Mouse (Mus musculus): Measurements from ENCODE around the gene Zbed3. TPM values are rescaled to one million over a fixed set of nuclear protein-coding genes. Genes with fewer than 3 reads are reported as not detected.
A peak's percentile ranks its signal among the peaks of the same experiment; 100 is the strongest.
"Not testable (repeated sequence)": the region's sequence is repeated elsewhere in the genome, so short reads cannot be mapped to it uniquely, and the experiment has no call there.

Zbed3 gene
- polyA plus RNA-seq, 1 experiment from 2014 or later: 84.1 TPM

- 81% methylated on average over 8 of the region's 8 CpGs for WGBS
- Histone ChIP-seq H3K4me2 (no peak overlapping the region), H3K27ac (no peak overlapping the region), H3K36me3 (peaks cover 41% of the 10 kb centered on the region), H3K9me3 (replicated peaks) (no peaks in the 10 kb centered on the region), H3K4me1 (no peaks in the 10 kb centered on the region), H3K27me3 (no peaks in the 10 kb centered on the region), H3K9ac (no peak overlapping the region), H3K4me3 (replicated peaks) (no peak overlapping the region)
- ATAC-seq (replicated peaks; ENCODE audit: low FRiP score): no peak
Measured at GRCm38 (mm10) chr13:95343470-95343869, 20.1 kb downstream of the Zbed3 start.

DNA sequence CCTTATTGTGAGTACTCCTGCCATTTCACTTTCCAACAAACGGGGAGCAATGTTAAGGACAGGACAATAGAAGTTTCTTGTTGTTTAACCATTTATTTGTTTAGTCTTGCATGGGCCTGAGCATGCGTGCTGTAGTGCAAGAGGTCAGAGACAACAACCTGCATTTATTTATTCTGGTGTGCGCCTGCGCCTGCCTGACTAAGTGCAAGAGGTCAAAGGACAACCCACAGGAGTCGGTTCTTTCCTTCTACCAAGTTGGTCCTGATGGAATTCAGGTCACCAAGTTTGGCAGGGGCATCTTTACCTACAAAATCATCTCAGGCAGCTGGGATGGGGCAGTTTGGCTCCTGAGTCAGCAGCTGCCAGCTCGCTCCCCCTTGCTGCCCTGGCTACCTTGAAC, 22.5 kb downstream of the Zbed3 start:
- WGBS: 77% methylated on average over 6 of the region's 6 CpGs

DNA sequence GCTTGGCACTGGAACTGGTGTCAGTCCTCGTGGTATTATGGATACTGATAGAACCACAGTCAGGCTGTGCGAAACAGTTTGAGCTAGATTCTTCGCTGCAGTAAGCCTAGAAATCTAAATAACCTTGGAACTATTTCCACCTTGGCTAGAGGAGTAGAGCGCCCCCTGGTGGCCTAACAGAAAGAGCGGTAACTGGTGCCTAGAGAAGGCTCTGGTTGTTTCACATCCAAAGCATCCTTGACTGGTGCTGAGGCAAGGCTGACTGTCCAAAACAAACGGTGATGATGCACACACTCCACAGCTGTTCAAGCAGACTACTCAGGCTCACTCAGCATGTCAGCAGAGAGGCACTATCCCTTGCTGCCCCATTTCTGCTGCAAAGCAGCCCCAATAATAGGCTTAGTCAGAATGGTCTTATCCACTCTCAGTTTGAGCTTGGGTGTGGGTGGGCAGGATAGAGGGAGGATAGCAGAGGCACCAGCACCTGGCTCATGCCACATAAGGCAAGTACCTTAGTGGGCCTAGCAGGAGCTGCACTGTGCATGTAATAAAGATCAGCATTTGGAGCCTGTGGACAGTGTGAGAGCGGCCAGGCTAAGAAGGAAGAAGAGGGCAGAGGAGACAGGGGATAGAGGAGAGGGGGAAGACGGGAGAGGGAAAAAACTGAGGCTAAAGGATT, 23.7 kb downstream of the Zbed3 start:
- WGBS: 28% methylated on average over 8 of the region's 8 CpGs
- ATAC-seq (replicated peaks; ENCODE audit: low FRiP score): peak; percentile 57; the same call in 1 of the 2 replicates
- H3K4me3 ChIP-seq (replicated peaks): no peak overlapping the region
- no peak overlapping the region for H3K9ac ChIP-seq
- no peak overlapping the region for H3K27ac ChIP-seq
- no peaks in the 10 kb centered on the region for H3K9me3 ChIP-seq (replicated peaks)
- H3K36me3 ChIP-seq: peaks cover 41% of the 10 kb centered on the region
- H3K4me1 ChIP-seq: no peaks in the 10 kb centered on the region
- H3K4me2 ChIP-seq: no peak overlapping the region
- H3K27me3 ChIP-seq: no peaks in the 10 kb centered on the region

More for the DNA sequence above, 22.5 kb downstream of the Zbed3 start:
- no peaks in the 10 kb centered on the region for H3K9me3 ChIP-seq (replicated peaks)
- no peaks in the 10 kb centered on the region for H3K4me1 ChIP-seq
- no peak overlapping the region for H3K4me2 ChIP-seq
- no peaks in the 10 kb centered on the region for H3K27me3 ChIP-seq
- no peak overlapping the region for H3K9ac ChIP-seq
- H3K36me3 ChIP-seq: peaks cover 38% of the 10 kb centered on the region
- no peak for ATAC-seq (replicated peaks; ENCODE audit: low FRiP score)
- H3K4me3 ChIP-seq (replicated peaks): no peak overlapping the region
- H3K27ac ChIP-seq: no peak overlapping the region

- no peaks in the 10 kb centered on the region for H3K4me1 ChIP-seq
- no peak overlapping the region for H3K9ac ChIP-seq
- ATAC-seq (replicated peaks; ENCODE audit: low FRiP score): no peak
- H3K27me3 ChIP-seq: no peaks in the 10 kb centered on the region
- H3K4me3 ChIP-seq (replicated peaks): no peak overlapping the region
- H3K4me2 ChIP-seq: no peak overlapping the region
- H3K36me3 ChIP-seq: peaks cover 47% of the 10 kb centered on the region
- H3K9me3 ChIP-seq (replicated peaks): no peaks in the 10 kb centered on the region
- H3K27ac ChIP-seq: no peak overlapping the region
- 89% methylated on average over 3 of the region's 3 CpGs for WGBS
Measured at GRCm38 (mm10) chr13:95348476-95348875, 25.1 kb downstream of the Zbed3 start.

DNA sequence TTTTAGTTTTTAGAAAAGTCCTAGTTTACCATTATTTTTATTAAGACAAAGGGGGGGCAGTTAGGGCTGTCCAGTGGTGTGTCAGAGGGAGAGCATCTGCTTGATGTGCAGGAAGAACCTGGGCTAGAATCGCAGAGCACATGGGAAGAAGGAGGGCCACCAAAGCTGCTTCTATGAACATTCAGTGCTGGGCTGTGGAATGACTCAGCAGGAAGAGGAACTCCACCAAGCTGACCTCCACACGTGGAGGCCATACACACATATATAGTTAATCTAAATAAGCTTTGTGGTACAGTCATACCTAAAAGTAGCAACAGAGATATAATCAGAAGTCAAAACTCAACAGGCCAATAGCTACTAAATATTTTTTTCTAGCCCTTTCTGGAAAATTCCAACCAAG, 34.8 kb downstream of the Zbed3 start:
- Histone ChIP-seq H3K4me2 (no peak overlapping the region), H3K9me3 (replicated peaks) (no peaks in the 10 kb centered on the region), H3K36me3 (peaks cover 95% of the 10 kb centered on the region), H3K27me3 (no peaks in the 10 kb centered on the region), H3K27ac (no peak overlapping the region), H3K9ac (no peak overlapping the region), H3K4me3 (replicated peaks) (no peak overlapping the region), H3K4me1 (no peaks in the 10 kb centered on the region)
- ATAC-seq (replicated peaks; ENCODE audit: low FRiP score): no peak
- WGBS: 75% methylated on average over 2 of the region's 2 CpGs

DNA sequence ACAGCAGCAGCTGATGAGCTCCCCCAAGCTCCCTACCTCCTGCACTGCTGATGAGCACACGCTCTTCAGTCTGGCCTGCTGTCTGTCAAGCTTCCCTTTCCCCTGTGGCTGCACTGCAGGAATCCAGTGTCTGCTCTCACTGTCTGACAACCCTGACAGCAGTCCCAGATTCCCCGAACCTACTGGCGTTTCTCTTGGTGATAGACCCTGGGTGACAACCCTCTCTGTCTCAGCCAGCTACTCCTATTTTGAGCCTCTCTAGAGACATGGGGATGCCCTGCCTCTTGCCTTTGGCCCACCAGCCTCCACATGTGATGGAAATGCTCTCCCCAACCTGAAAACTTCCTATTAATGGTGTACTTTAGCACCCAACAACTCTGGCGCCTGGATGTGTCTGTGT, 40.0 kb downstream of the Zbed3 start:
- Histone ChIP-seq H3K27me3 (no peaks in the 10 kb centered on the region), H3K4me2 (no peak overlapping the region), H3K4me1 (no peaks in the 10 kb centered on the region), H3K9ac (no peak overlapping the region), H3K4me3 (replicated peaks) (no peak overlapping the region), H3K36me3 (peaks cover 88% of the 10 kb centered on the region), H3K9me3 (replicated peaks) (no peaks in the 10 kb centered on the region), H3K27ac (no peak overlapping the region)
- no peak for ATAC-seq (replicated peaks; ENCODE audit: low FRiP score)
- 85% methylated on average over 4 of the region's 4 CpGs for WGBS

DNA sequence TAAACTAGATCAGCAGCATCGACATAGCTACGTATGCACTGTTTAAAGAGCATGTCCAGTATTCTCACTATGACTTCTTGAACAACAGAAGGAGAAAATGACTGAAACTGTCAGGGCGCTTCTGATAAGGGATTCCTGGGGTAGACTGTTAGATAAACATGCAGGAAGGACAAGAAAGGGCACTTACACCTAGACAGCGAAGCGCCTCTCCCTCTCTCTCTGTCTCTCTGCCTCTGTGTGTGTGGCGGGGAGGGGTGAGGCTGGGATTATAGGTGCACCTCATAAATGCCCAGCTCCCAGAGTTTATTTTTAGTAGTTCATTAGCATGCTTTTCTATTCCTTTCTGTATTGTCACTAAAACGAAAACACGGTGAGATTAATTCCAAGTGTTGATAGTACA, 42.9 kb downstream of the Zbed3 start:
- H3K27me3 ChIP-seq: no peaks in the 10 kb centered on the region
- H3K36me3 ChIP-seq: peaks cover 89% of the 10 kb centered on the region
- no peaks in the 10 kb centered on the region for H3K4me1 ChIP-seq
- H3K4me3 ChIP-seq (replicated peaks): no peak overlapping the region
- ATAC-seq (replicated peaks; ENCODE audit: low FRiP score): no peak
- H3K4me2 ChIP-seq: no peak overlapping the region
- no peaks in the 10 kb centered on the region for H3K9me3 ChIP-seq (replicated peaks)
- 92% methylated on average over 8 of the region's 8 CpGs for WGBS
- no peak overlapping the region for H3K27ac ChIP-seq
- no peak overlapping the region for H3K9ac ChIP-seq

GRCm38 (mm10) chr13:95374701-95375553, 51.5 kb downstream of the Zbed3 start, which contains the start of gene Aggf1:
TSS of gene Aggf1 (minus strand) at chr13:95375352.
- WGBS: under 1% methylated on average over 86 of the region's 86 CpGs
- Histone ChIP-seq H3K4me3 (replicated peaks) (peak within 1 kb of the TSS; percentile 77), H3K9ac (peak within 1 kb of the TSS; percentile 75), H3K4me1 (peaks cover 11% of the 10 kb centered on the region), H3K27me3 (no peaks in the 10 kb centered on the region), H3K4me2 (peak within 1 kb of the TSS; percentile 65), H3K27ac (peak within 1 kb of the TSS; percentile 83), H3K9me3 (replicated peaks) (no peaks in the 10 kb centered on the region), H3K36me3 (peaks cover 12% of the 10 kb centered on the region)
- peak; percentile 99 for ATAC-seq (replicated peaks; ENCODE audit: low FRiP score)

DNA sequence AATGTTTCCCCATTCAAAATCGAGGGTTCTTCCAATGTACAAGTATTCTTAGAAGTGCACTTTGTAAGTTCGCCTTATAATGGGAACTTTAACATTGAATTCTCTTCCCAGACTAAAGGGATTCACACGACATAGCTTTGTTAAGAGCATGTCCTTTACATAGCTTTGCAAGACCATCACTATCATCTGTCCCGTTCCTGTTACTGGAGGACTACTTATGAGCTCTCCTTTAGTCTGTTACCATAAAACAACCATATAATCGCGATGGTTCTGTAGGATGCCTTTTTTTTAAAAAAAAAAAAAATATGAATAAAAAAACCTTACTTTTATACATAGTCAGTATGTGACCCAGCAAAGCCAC, 52.1 kb downstream of the Zbed3 start:
- 24% methylated on average over 6 of the region's 6 CpGs for WGBS
- Histone ChIP-seq H3K4me3 (replicated peaks) (peak overlapping the region; percentile 77), H3K4me2 (peak overlapping the region; percentile 65), H3K27ac (peak overlapping the region; percentile 83), H3K36me3 (peaks cover 6% of the 10 kb centered on the region), H3K4me1 (peaks cover 11% of the 10 kb centered on the region), H3K27me3 (no peaks in the 10 kb centered on the region), H3K9ac (peak overlapping the region; percentile 75), H3K9me3 (replicated peaks) (no peaks in the 10 kb centered on the region)
- peak; percentile 47 for ATAC-seq (replicated peaks; ENCODE audit: low FRiP score)

- not testable (repeated sequence) for H3K9me3 ChIP-seq (replicated peaks); H3K36me3 ChIP-seq; H3K4me2 ChIP-seq; H3K4me3 ChIP-seq (replicated peaks); H3K27me3 ChIP-seq; H3K27ac ChIP-seq; ATAC-seq (replicated peaks; ENCODE audit: low FRiP score); H3K9ac ChIP-seq
- 94% methylated on average over 11 of the region's 11 CpGs for WGBS
- peaks cover 11% of the 10 kb centered on the region for H3K4me1 ChIP-seq
Measured at GRCm38 (mm10) chr13:95376689-95377289, 53.4 kb downstream of the Zbed3 start.

DNA sequence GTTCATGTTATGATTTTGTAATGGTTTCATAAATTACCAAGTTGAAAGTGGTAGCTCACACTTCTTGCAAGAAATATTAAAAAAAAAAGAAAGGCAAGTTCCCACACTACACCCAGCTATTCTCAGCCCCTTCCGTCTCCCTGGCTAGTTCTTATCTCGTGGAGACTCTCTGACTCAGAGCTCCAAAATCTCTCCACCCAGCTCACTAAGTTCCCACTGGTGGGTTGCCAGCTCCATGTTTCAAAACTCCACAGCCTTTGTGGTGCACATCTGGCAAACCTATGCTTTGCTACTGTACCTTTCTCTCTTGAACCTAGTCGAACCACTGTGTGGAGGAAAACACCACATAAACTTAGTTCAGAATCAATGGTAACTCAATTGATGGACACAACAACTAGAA, 55.3 kb downstream of the Zbed3 start:
- no peak for ATAC-seq (replicated peaks; ENCODE audit: low FRiP score)
- Histone ChIP-seq H3K36me3 (no peaks in the 10 kb centered on the region), H3K27ac (no peak overlapping the region), H3K9me3 (replicated peaks) (no peaks in the 10 kb centered on the region), H3K9ac (no peak overlapping the region), H3K27me3 (no peaks in the 10 kb centered on the region), H3K4me1 (peaks cover 7% of the 10 kb centered on the region), H3K4me3 (replicated peaks) (no peak overlapping the region), H3K4me2 (no peak overlapping the region)
- WGBS: 85% methylated on average over 3 of the region's 3 CpGs

- Histone ChIP-seq H3K4me2 (no peak overlapping the region), H3K36me3 (no peaks in the 10 kb centered on the region), H3K27ac (no peak overlapping the region), H3K9me3 (replicated peaks) (no peaks in the 10 kb centered on the region), H3K27me3 (no peaks in the 10 kb centered on the region), H3K4me1 (no peaks in the 10 kb centered on the region), H3K9ac (no peak overlapping the region), H3K4me3 (replicated peaks) (no peak overlapping the region)
- 43% methylated on average over 5 of the region's 5 CpGs for WGBS
- no peak for ATAC-seq (replicated peaks; ENCODE audit: low FRiP score)
Measured at GRCm38 (mm10) chr13:95382418-95382817, 59.0 kb downstream of the Zbed3 start.

Data from kidney, embryonic 15.5 days (tissue).